Mouse (Mus musculus) E14TG2a.4 (cell line): Measurements from ENCODE around the gene Armc6.

Experiments used
- CTCF ChIP-seq: conservative IDR thresholded peaks from 2 replicates; pipeline ENCODE4 v1.5.1; 2014; ENCODE audit warnings: low read length
- POU5F1 ChIP-seq: IDR thresholded peaks from 2 replicates; pipeline ENCODE4 v1.6.1; 2014; ENCODE audit warnings: low read length, borderline replicate concordance

DNA sequence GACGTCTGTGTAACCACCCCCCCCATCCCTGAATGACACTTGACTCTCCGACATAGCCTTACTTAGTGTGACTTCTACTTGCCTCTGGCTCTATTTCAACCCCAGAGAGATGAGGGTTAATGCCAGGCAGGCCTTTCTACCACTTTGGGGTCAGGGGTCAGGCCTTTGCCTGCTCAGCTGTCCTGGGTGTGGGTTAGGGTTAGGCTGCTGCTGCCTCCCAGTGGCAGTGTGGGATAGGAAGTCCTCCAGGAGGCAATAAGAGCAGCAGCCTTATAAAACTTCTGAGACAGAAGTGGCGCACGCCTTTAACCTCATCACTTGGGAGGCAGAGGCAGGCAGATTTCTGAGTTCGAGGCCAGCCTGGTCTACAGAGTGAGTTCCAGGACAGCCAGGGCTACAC lies 6.4 kb upstream of the Armc6 start:
- TF ChIP-seq CTCF, result no peak
- no peak for TF ChIP-seq POU5F1
